Mouse (Mus musculus) neural tube, embryonic 11.5 days (tissue): ENCODE results near the gene Gtf2f1. TPM values are rescaled to one million over a fixed set of nuclear protein-coding genes. Genes with fewer than 3 reads are reported as not detected.

Experiments used
- ATAC-seq: fragments of 200-750 bp; cut with Nextera tagmentation; 2 replicates; pipeline ENCODE4 v1.8.0; 2017; ENCODE audit warnings: moderate number of reproducible peaks, mild to moderate bottlenecking, moderate TSS enrichment, moderate library complexity; ENCODE audit not compliant: insufficient read depth, low FRiP score, low TSS enrichment
- DNase-seq: peaks from one replicate; pipeline ENCODE4 v3.0.0-alpha.2; 2015; ENCODE audit warnings: low spot score
- H3K27ac ChIP-seq: fragments of 300-500 bp; sonication (generic); 2 replicates; pipeline ENCODE4 v1.5.1; 2014; ENCODE audit warnings: low read depth, mild to moderate bottlenecking, low read length
- H3K27me3 ChIP-seq: fragments of 300-500 bp; sonication (generic); 2 replicates; pipeline ENCODE4 v1.6.1; 2014; ENCODE audit warnings: mild to moderate bottlenecking, low read length, mixed read lengths; ENCODE audit not compliant: control insufficient read depth, insufficient read depth
- H3K36me3 ChIP-seq: fragments of 300-500 bp; sonication (generic); 2 replicates; pipeline ENCODE4 v1.6.1; 2014; ENCODE audit warnings: mild to moderate bottlenecking, low read length, moderate library complexity, mixed read lengths; ENCODE audit not compliant: control insufficient read depth, insufficient read depth
- H3K4me1 ChIP-seq: fragments of 300-500 bp; sonication (generic); 2 replicates; pipeline ENCODE4 v1.6.1; 2014; ENCODE audit warnings: low read length, mixed read lengths; ENCODE audit not compliant: control insufficient read depth, insufficient read depth
- H3K4me2 ChIP-seq: fragments of 300-500 bp; sonication (generic); 2 replicates; pipeline ENCODE4 v1.6.1; 2014; ENCODE audit warnings: low read depth, mild to moderate bottlenecking, moderate library complexity
- H3K4me3 ChIP-seq: fragments of 300-500 bp; sonication (generic); 2 replicates; pipeline ENCODE4 v1.5.1; 2014; ENCODE audit warnings: low read depth, low read length
- H3K9ac ChIP-seq: fragments of 300-500 bp; sonication (generic); 2 replicates; pipeline ENCODE4 v1.6.1; 2014; ENCODE audit warnings: mild to moderate bottlenecking, low read length
- H3K9me3 ChIP-seq: fragments of 300-500 bp; sonication (generic); 2 replicates; pipeline ENCODE4 v1.6.1; 2016; ENCODE audit warnings: low read length; ENCODE audit not compliant: control insufficient read depth
- WGBS: fragments of 180-500 bp; shearing (Covaris S2); extraction: QIAGEN DNeasy Blood & Tissue Kit; methylation state at CpG from one replicate; pipeline ENCODE4 v1.1.7; 2014; 5-methylcytosine and 5-hydroxymethylcytosine counted together
- polyA plus RNA-seq: library from polyadenylated mRNA; unstranded; fragments of >200 nt; fragmentation: Nextera tagmentation; extraction: Ambion mirVana; gene quantifications from 2 replicates; pipeline ENCODE4 v1.2.1, GENCODE M21; 2014

The Gtf2f1 gene
- polyA plus RNA-seq, 1 experiment from 2014 or later: 85.0 TPM

GRCm38 (mm10) chr17:57019693-57020092 is 8.6 kb upstream of the Gtf2f1 start:
- no peak for ATAC-seq
- WGBS: 82% methylated on average over 2 of the region's 2 CpGs

GRCm38 (mm10) chr17:57012245-57012795 is 1.2 kb upstream of the Gtf2f1 start:
- 70% methylated on average over 13 of the region's 13 CpGs for WGBS

More at GRCm38 (mm10) chr17:57019693-57020092, 8.6 kb upstream of the Gtf2f1 start:
- no peak overlapping the region for H3K4me3 ChIP-seq
- DNase-seq: no peak
- H3K27ac ChIP-seq: no peak overlapping the region
- H3K27me3 ChIP-seq: no peaks in the 10 kb centered on the region
- no peaks in the 10 kb centered on the region for H3K4me1 ChIP-seq
- peaks cover 26% of the 10 kb centered on the region for H3K36me3 ChIP-seq
- no peak overlapping the region for H3K4me2 ChIP-seq
- no peaks in the 10 kb centered on the region for H3K9me3 ChIP-seq
- no peak overlapping the region for H3K9ac ChIP-seq

GRCm38 (mm10) chr17:57010911-57011235 is 215 bp downstream of the Gtf2f1 start:
- Histone ChIP-seq H3K4me2 (peak overlapping the region; percentile 72), H3K9ac (peak overlapping the region; percentile 46), H3K4me1 (peaks cover 4% of the 10 kb centered on the region), H3K36me3 (peaks cover 4% of the 10 kb centered on the region), H3K27ac (no peak overlapping the region), H3K27me3 (no peaks in the 10 kb centered on the region), H3K9me3 (no peaks in the 10 kb centered on the region), H3K4me3 (peak overlapping the region; percentile 61)
- ATAC-seq: peak; percentile 42
- DNase-seq: no peak
- WGBS: 1% methylated on average over 19 of the region's 19 CpGs

More at GRCm38 (mm10) chr17:57012245-57012795, 1.2 kb upstream of the Gtf2f1 start:
- H3K9ac ChIP-seq: peak overlapping the region; percentile 81; the same call in 1 of the 2 replicates
- ATAC-seq: no peak
- peak overlapping the region; percentile 90 for H3K4me2 ChIP-seq
- no peak overlapping the region for H3K27ac ChIP-seq
- H3K27me3 ChIP-seq: no peaks in the 10 kb centered on the region
- H3K4me3 ChIP-seq: peak overlapping the region; percentile 61
- H3K9me3 ChIP-seq: no peaks in the 10 kb centered on the region
- DNase-seq: no peak
- peaks cover 4% of the 10 kb centered on the region for H3K4me1 ChIP-seq
- H3K36me3 ChIP-seq: no peaks in the 10 kb centered on the region; the same call in 1 of the 2 replicates

GRCm38 (mm10) chr17:57007137-57007905 is 3.8 kb downstream of the Gtf2f1 start:
- H3K4me2 ChIP-seq: no peak overlapping the region
- no peak for ATAC-seq
- H3K4me1 ChIP-seq: peaks cover 4% of the 10 kb centered on the region
- H3K27me3 ChIP-seq: no peaks in the 10 kb centered on the region
- H3K9me3 ChIP-seq: no peaks in the 10 kb centered on the region
- peaks cover 16% of the 10 kb centered on the region for H3K36me3 ChIP-seq
- no peak for DNase-seq
- no peak overlapping the region for H3K4me3 ChIP-seq
- H3K27ac ChIP-seq: no peak overlapping the region
- WGBS: 92% methylated on average over 13 of the region's 13 CpGs
- H3K9ac ChIP-seq: no peak overlapping the region

GRCm38 (mm10) chr17:57003994-57004393 is 7.1 kb downstream of the Gtf2f1 start:
- H3K4me1 ChIP-seq: no peaks in the 10 kb centered on the region
- H3K9me3 ChIP-seq: no peaks in the 10 kb centered on the region
- H3K27ac ChIP-seq: no peak overlapping the region
- peaks cover 16% of the 10 kb centered on the region for H3K36me3 ChIP-seq
- no peaks in the 10 kb centered on the region for H3K27me3 ChIP-seq
- no peak overlapping the region for H3K4me3 ChIP-seq
- ATAC-seq (no peak), DNase-seq (no peak)
- no peak overlapping the region for H3K9ac ChIP-seq
- 95% methylated on average over 7 of the region's 7 CpGs for WGBS
- H3K4me2 ChIP-seq: no peak overlapping the region

- H3K4me2 ChIP-seq: no peak overlapping the region
- ATAC-seq: no peak
- no peak overlapping the region for H3K9ac ChIP-seq
- no peak for DNase-seq
- 79% methylated on average over 8 of the region's 8 CpGs for WGBS
- no peaks in the 10 kb centered on the region for H3K9me3 ChIP-seq
- no peak overlapping the region for H3K27ac ChIP-seq
- no peak overlapping the region for H3K4me3 ChIP-seq
- H3K27me3 ChIP-seq: no peaks in the 10 kb centered on the region
- peaks cover 13% of the 10 kb centered on the region for H3K36me3 ChIP-seq
- peaks cover 4% of the 10 kb centered on the region for H3K4me1 ChIP-seq
These were observed 9.9 kb downstream of the Gtf2f1 start for GRCm38 (mm10) chr17:57001228-57001627.

- no peaks in the 10 kb centered on the region for H3K27me3 ChIP-seq
- H3K4me1 ChIP-seq: peaks cover 4% of the 10 kb centered on the region
- H3K36me3 ChIP-seq: peaks cover 17% of the 10 kb centered on the region
- no peak within 1 kb of the TSS for H3K9ac ChIP-seq
- H3K4me3 ChIP-seq: no peak within 1 kb of the TSS
- ATAC-seq: no peak
- no peak within 1 kb of the TSS for H3K27ac ChIP-seq
- no peaks in the 10 kb centered on the region for H3K9me3 ChIP-seq
- no peak for DNase-seq
- no peak within 1 kb of the TSS for H3K4me2 ChIP-seq
- WGBS: 87% methylated on average over 9 of the region's 9 CpGs
These were observed 11.0 kb downstream of the Gtf2f1 start, which contains the start of gene Pspn for GRCm38 (mm10) chr17:56999968-57000609. Pspn (minus strand) TSS chr17:57000018.

- H3K9ac ChIP-seq: no peak overlapping the region
- DNase-seq (no peak), ATAC-seq (no peak)
- peaks cover 17% of the 10 kb centered on the region for H3K36me3 ChIP-seq
- H3K27ac ChIP-seq: no peak overlapping the region
- no peaks in the 10 kb centered on the region for H3K27me3 ChIP-seq
- WGBS: 91% methylated on average over 9 of the region's 9 CpGs
- H3K4me3 ChIP-seq: no peak overlapping the region
- no peak overlapping the region for H3K4me2 ChIP-seq
- no peaks in the 10 kb centered on the region for H3K9me3 ChIP-seq
- peaks cover 4% of the 10 kb centered on the region for H3K4me1 ChIP-seq
These were observed 11.7 kb downstream of the Gtf2f1 start for GRCm38 (mm10) chr17:56999414-56999813.
